Mouse (Mus musculus) hindbrain, embryonic 13.5 days (tissue): ENCODE results near the gene Ispd. TPM values are rescaled to one million over a fixed set of nuclear protein-coding genes. Genes with fewer than 3 reads are reported as not detected.

Experiments
- ATAC-seq: fragments of 200-750 bp; cut with Nextera tagmentation; 2 replicates; pipeline ENCODE4 v1.8.0; 2017; ENCODE audit warnings: moderate TSS enrichment; ENCODE audit not compliant: low FRiP score
- H3K27ac ChIP-seq: fragments of 300-500 bp; sonication (generic); 2 replicates; pipeline ENCODE4 v1.5.1; 2015; ENCODE audit warnings: inconsistent platforms, mild to moderate bottlenecking, moderate library complexity
- H3K27me3 ChIP-seq: fragments of 300-500 bp; sonication (generic); 2 replicates; pipeline ENCODE4 v1.6.1; 2015; ENCODE audit warnings: mild to moderate bottlenecking, inconsistent platforms
- H3K36me3 ChIP-seq: fragments of 300-500 bp; sonication (generic); 2 replicates; pipeline ENCODE4 v1.6.1; 2015; ENCODE audit warnings: mild to moderate bottlenecking, inconsistent platforms
- H3K4me1 ChIP-seq: fragments of 300-500 bp; sonication (generic); replicated peaks from 2 replicates; pipeline ENCODE4 v1.6.1; 2015; ENCODE audit warnings: inconsistent platforms
- H3K4me2 ChIP-seq: fragments of 300-500 bp; sonication (generic); 2 replicates; pipeline ENCODE4 v1.6.1; 2015; ENCODE audit warnings: inconsistent platforms, mild to moderate bottlenecking, moderate library complexity
- H3K4me3 ChIP-seq: fragments of 300-500 bp; sonication (generic); 2 replicates; pipeline ENCODE4 v1.5.1; 2015; ENCODE audit warnings: mild to moderate bottlenecking, inconsistent platforms
- H3K9ac ChIP-seq: fragments of 300-500 bp; sonication (generic); 2 replicates; pipeline ENCODE4 v1.6.1; 2015; ENCODE audit warnings: mild to moderate bottlenecking, inconsistent platforms
- H3K9me3 ChIP-seq: fragments of 300-500 bp; sonication (generic); 2 replicates; pipeline ENCODE4 v1.6.1; 2016; ENCODE audit warnings: inconsistent platforms
- WGBS: fragments of 180-500 bp; shearing (Covaris S2); methylation state at CpG from one replicate; pipeline ENCODE4 v1.1.7; 2015; 5-methylcytosine and 5-hydroxymethylcytosine counted together
- polyA plus RNA-seq: library from polyadenylated mRNA; unstranded; fragments of >200 nt; fragmentation: Nextera tagmentation; extraction: Ambion mirVana; gene quantifications from 2 replicates; pipeline ENCODE4 v1.2.1, GENCODE M21; 2015

The Ispd gene
- polyA plus RNA-seq, 1 experiment from 2014 or later = 12.6 TPM

DNA sequence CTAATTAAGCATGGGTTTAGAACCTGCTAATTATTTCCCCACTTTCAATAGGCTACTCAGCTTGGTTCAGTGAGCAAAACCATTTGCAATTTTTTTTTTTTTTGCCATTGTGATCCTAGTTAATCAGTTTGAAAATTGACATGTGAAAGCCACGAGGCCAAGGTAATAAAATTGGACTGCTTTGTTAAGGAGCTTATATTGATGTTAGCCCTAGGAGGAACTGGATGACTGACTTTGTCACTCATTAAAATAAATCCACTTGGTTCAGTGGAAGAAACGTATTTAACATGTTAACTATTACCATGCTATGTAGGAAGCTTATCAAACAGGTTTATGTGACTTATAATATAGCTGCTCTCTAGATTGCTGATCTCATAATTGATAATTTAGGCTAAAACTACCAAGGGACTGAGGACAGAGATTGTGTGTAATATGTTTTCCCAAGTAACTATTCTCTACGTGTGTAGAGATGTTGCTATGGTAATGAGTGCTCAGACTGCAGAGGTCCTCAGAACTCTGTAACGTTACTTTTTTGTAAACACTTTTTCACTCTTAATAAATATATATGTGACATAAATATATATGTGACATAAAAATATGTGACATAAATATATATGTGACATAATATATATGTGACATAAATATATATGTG lies 150.3 kb downstream of the Ispd start:
- Histone ChIP-seq H3K4me3 (no peak overlapping the region), H3K27ac (no peak overlapping the region), H3K9ac (no peak overlapping the region), H3K36me3 (no peaks in the 10 kb centered on the region), H3K4me2 (no peak overlapping the region), H3K27me3 (no peaks in the 10 kb centered on the region), H3K4me1 (no peaks in the 10 kb centered on the region), H3K9me3 (no peaks in the 10 kb centered on the region)
- 59% methylated on average over 4 of the region's 4 CpGs for WGBS
- ATAC-seq = no peak

DNA sequence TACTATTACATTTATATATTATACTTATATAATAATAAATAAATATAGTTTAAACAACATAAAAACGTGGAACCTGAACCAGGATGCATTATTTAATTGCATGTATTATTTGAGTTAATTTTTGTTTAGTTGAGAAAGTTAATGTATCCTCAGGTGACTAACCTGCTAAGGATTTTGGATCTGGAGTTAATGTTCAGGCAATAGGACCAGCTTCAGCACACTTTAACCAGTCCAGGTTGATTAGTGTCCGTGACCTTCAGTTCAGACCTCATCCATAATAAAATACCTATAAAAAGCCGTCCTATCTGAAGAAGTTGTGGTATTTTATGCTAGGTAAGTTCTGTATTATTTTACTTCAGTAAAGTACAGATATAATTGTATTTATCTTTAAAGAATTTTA lies 151.3 kb downstream of the Ispd start:
- Histone ChIP-seq H3K27ac (no peak overlapping the region), H3K27me3 (no peaks in the 10 kb centered on the region), H3K4me3 (no peak overlapping the region), H3K4me1 (no peaks in the 10 kb centered on the region), H3K9me3 (no peaks in the 10 kb centered on the region), H3K9ac (no peak overlapping the region), H3K4me2 (no peak overlapping the region), H3K36me3 (no peaks in the 10 kb centered on the region)
- no peak for ATAC-seq
- 93% methylated on average over 3 of the region's 3 CpGs for WGBS

DNA sequence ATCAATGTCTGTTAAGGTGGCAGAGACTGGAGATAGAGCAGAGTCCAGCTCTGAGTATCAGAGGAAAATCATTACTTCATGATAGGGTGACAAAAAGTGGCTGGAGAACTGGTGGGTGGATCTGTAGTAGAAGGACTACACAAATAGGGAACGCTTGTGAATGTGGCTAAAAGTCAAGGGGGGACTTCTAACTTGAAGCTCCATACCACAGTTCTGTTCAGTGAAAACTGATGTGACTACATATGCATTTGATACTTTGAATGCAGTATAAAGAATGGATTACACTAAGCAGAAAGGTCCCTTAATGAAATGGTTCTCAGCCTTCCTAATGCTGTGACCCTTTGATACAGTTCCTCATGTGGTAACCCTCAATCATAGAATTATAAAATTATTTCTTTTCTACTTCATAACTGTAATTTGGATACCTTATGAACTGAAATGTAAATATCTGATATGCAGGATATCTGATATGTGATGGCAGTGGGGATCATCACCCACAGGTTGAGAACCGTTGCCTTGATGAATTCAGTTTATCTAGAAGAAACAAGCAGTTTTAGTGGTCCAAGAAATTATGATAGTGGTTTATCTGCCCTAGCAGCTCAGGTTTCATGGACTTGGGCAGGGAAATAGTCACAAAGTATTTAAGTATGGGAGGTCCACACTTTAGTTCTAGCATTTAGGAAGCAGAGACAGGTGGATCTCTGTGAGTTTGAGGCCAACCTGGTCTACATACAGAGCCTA lies 152.1 kb downstream of the Ispd start:
- WGBS = 95% methylated on average over 2 of the region's 2 CpGs
- H3K4me2 ChIP-seq = no peak overlapping the region
- no peak for ATAC-seq

DNA sequence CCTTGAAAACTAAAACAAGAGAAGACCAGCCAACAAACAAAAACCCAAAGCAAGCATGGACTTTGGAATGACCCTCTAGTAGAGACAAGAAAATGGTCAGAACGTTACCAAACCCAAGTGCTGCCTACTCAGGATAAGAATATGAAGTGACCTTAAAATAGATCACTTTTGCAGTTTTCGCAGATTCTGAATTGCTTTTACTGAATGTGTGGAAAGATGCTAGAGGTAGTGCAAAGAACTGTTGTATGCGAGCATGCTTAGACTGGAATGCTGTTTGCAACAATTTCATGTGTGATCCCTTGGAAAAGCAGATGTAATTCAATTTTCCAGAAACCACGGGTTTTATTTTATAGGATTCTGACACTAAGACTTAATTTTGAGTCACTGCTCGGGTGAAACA lies 153.3 kb downstream of the Ispd start:
- no peak overlapping the region for H3K4me3 ChIP-seq
- no peaks in the 10 kb centered on the region for H3K9me3 ChIP-seq
- H3K27me3 ChIP-seq = no peaks in the 10 kb centered on the region
- H3K4me2 ChIP-seq = no peak overlapping the region
- no peaks in the 10 kb centered on the region for H3K36me3 ChIP-seq
- no peaks in the 10 kb centered on the region for H3K4me1 ChIP-seq
- ATAC-seq = no peak
- no peak overlapping the region for H3K27ac ChIP-seq
- H3K9ac ChIP-seq = no peak overlapping the region
- WGBS = 97% methylated on average over 5 of the region's 5 CpGs

More for the DNA sequence above, 152.1 kb downstream of the Ispd start:
- Histone ChIP-seq H3K27me3 (no peaks in the 10 kb centered on the region), H3K4me3 (no peak overlapping the region), H3K4me1 (no peaks in the 10 kb centered on the region), H3K36me3 (no peaks in the 10 kb centered on the region), H3K27ac (no peak overlapping the region), H3K9me3 (no peaks in the 10 kb centered on the region), H3K9ac (no peak overlapping the region)

DNA sequence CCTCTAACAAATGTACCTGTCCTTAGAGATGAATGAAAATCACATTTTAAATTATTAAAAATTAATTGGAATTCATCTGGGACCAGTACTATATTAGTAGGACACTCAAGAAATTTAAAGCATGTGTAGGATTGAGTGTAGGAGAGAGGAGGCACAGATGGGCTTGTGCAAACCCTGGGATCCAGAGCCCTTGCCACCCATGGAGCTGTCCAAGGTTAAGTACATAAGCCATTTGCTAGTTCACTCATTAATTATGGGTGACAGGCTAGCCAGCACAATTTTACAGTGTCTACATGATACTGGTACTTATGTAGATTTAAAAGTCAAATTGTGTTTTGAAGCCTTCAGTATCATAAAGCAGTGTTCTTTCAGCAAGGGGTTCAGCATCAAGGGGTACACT lies 164.1 kb downstream of the Ispd start:
- H3K9ac ChIP-seq = no peak overlapping the region
- no peak overlapping the region for H3K27ac ChIP-seq

DNA sequence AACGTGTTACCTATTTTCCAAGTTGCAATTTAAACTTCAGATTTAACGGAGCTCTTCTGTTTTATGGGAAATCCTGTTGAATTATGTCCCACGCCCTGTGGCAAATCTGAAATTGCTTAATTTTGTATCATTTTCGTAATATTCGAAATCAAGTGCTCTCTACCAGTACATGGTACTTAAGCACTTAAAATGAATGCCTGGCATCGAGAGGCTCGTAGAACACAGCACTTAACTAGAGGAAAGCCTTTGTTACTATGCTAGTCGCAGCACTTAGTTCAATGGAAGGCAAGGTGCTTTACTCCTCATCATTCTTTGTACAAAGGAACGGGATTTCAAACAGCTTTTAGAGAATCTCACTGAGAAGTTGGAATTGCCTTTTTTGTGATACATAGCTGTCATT lies 168.2 kb downstream of the Ispd start:
- WGBS = 92% methylated on average over 9 of the region's 9 CpGs
- Histone ChIP-seq H3K36me3 (no peaks in the 10 kb centered on the region), H3K4me2 (no peak overlapping the region), H3K9ac (no peak overlapping the region), H3K27me3 (no peaks in the 10 kb centered on the region), H3K4me1 (no peaks in the 10 kb centered on the region), H3K27ac (no peak overlapping the region), H3K4me3 (no peak overlapping the region), H3K9me3 (no peaks in the 10 kb centered on the region)
- ATAC-seq = no peak

More for the DNA sequence above, 164.1 kb downstream of the Ispd start:
- no peak overlapping the region for H3K4me3 ChIP-seq
- ATAC-seq = no peak
- no peaks in the 10 kb centered on the region for H3K27me3 ChIP-seq
- H3K4me1 ChIP-seq = no peaks in the 10 kb centered on the region
- no peaks in the 10 kb centered on the region for H3K36me3 ChIP-seq
- no peak overlapping the region for H3K4me2 ChIP-seq
- no peaks in the 10 kb centered on the region for H3K9me3 ChIP-seq

DNA sequence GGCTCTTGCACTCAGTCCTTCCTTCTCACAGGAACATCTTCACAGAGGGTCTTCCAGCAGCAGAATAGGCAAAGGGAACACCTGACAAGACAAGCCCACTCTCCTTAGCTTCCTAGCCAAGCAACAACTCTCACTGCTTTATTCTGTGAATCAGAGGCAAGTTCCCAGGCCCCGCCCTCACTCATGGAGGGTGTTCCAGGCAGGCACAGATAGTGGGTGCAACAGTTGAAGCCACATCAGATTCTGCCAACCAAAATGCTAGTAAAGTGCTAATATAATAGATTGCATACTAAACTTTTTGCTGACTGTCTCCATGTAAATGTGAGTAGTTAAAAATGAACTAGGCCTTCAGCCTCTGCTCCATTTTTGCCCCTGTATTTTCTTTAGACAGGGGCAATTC lies 173.4 kb downstream of the Ispd start:
- ATAC-seq = no peak
- WGBS = 96% methylated on average over 1 of the region's 1 CpGs
- no peak overlapping the region for H3K4me3 ChIP-seq
- no peaks in the 10 kb centered on the region for H3K9me3 ChIP-seq
- no peak overlapping the region for H3K27ac ChIP-seq
- no peaks in the 10 kb centered on the region for H3K27me3 ChIP-seq
- H3K4me2 ChIP-seq = no peak overlapping the region
- no peaks in the 10 kb centered on the region for H3K4me1 ChIP-seq
- no peak overlapping the region for H3K9ac ChIP-seq
- H3K36me3 ChIP-seq = no peaks in the 10 kb centered on the region

DNA sequence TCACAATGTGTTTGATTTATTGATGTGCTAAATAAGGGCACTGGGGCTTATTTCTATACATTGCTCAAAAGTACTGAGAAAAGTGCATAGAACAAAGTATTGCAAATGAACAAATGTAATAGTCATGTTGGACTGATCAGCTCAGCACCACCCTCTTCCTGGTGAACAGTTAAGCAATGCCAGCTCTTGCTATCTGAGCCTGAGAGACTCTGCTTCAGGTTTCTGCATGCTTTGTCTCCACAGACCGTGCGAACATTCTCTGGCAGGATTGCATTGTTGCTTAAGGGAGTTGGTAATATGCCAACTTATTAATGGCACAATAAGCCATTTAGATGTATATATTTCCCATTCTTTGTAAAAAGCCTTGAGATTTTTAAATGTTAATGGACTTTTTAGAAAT lies 182.9 kb downstream of the Ispd start:
- 64% methylated on average over 2 of the region's 2 CpGs for WGBS
- H3K27me3 ChIP-seq = no peaks in the 10 kb centered on the region

DNA sequence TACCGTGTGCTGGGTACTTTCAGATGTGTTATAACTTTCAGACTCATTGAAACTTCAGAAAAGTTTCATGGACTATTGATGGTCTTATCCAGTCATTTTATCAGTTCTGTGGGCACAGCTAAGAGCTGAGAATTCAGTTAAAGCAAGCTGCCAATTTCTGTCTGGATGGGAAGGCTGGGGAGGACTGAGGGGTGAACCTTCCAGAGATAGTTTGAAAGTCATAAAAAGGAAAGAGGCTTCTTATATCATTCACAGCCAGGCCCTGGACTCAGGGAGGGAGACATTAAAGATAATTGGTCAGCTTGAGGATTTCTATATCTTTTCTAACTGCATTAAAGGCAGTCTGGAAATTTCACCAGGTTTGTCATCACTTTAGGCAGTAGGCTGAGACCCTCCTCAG lies 185.7 kb downstream of the Ispd start:
- Histone ChIP-seq H3K27ac (no peak overlapping the region), H3K4me1 (no peaks in the 10 kb centered on the region), H3K9me3 (no peaks in the 10 kb centered on the region), H3K4me2 (no peak overlapping the region), H3K36me3 (no peaks in the 10 kb centered on the region), H3K9ac (no peak overlapping the region), H3K4me3 (no peak overlapping the region), H3K27me3 (no peaks in the 10 kb centered on the region)
- WGBS = 90% methylated on average over 1 of the region's 1 CpGs
- ATAC-seq = no peak

More for the DNA sequence above, 182.9 kb downstream of the Ispd start:
- H3K4me1 ChIP-seq = no peaks in the 10 kb centered on the region
- no peak overlapping the region for H3K27ac ChIP-seq
- H3K4me3 ChIP-seq = no peak overlapping the region
- no peak for ATAC-seq
- no peak overlapping the region for H3K9ac ChIP-seq
- no peak overlapping the region for H3K4me2 ChIP-seq
- no peaks in the 10 kb centered on the region for H3K36me3 ChIP-seq
- H3K9me3 ChIP-seq = no peaks in the 10 kb centered on the region

DNA sequence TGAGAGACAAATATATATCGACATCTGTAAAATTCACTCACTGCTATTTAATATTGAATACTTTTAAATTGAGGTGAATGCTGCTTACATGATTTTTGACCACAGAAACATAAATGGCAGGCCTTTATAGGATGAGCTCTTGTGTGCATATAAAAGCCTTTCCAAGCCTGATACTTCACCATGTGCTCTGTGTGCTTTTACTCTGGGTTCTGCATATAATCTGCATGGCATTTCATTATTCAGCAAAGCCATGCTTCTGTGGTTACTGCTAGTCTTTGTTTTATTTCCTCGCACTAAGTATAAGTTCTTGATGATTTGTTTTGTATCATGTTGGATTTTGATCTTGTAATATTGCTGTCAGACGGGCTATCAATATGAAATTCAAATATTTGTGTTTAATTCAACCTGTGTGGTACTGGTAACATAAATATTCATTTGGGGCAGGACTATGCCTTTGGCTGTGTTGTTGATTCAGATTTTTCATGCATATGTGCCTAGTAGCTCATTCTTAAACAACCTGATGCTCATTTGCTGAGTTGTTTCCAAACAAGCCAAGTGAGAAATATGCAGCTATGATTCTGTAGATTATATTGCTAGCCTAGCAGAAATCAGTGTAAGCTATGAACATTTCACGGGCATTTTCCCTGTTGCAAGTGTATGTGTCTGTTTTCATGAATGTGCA lies 189.3 kb downstream of the Ispd start:
- no peaks in the 10 kb centered on the region for H3K27me3 ChIP-seq
- H3K9ac ChIP-seq = no peak overlapping the region
- H3K36me3 ChIP-seq = no peaks in the 10 kb centered on the region
- no peak overlapping the region for H3K4me3 ChIP-seq
- no peak overlapping the region for H3K4me2 ChIP-seq
- H3K9me3 ChIP-seq = no peaks in the 10 kb centered on the region
- no peak for ATAC-seq
- 90% methylated on average over 4 of the region's 4 CpGs for WGBS
- no peak overlapping the region for H3K27ac ChIP-seq
- no peaks in the 10 kb centered on the region for H3K4me1 ChIP-seq

DNA sequence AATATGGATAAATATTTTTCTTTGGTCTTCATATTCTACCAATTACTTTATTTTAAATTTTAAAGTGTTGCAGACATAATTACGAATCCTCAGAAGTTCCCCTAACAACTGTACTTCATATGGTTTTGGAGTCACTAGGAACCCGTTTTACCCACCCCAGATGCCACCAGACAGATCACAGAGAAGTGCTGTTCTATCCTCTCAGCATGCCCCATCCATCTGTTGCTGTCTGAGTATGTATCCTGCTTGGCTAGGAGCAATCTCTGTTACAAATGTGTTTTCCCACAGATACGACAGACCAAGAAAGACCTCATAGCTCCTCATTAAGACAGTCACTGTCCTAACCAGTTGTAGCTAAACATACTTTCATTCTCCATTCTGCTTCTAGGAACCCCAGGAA lies 203.6 kb downstream of the Ispd start:
- H3K27me3 ChIP-seq = no peaks in the 10 kb centered on the region
- no peak overlapping the region for H3K9ac ChIP-seq
- no peak overlapping the region for H3K4me2 ChIP-seq
- H3K36me3 ChIP-seq = no peaks in the 10 kb centered on the region
- no peaks in the 10 kb centered on the region for H3K9me3 ChIP-seq
- H3K27ac ChIP-seq = no peak overlapping the region
- ATAC-seq = no peak
- WGBS = 79% methylated on average over 3 of the region's 3 CpGs
- H3K4me3 ChIP-seq = no peak overlapping the region
- no peaks in the 10 kb centered on the region for H3K4me1 ChIP-seq

DNA sequence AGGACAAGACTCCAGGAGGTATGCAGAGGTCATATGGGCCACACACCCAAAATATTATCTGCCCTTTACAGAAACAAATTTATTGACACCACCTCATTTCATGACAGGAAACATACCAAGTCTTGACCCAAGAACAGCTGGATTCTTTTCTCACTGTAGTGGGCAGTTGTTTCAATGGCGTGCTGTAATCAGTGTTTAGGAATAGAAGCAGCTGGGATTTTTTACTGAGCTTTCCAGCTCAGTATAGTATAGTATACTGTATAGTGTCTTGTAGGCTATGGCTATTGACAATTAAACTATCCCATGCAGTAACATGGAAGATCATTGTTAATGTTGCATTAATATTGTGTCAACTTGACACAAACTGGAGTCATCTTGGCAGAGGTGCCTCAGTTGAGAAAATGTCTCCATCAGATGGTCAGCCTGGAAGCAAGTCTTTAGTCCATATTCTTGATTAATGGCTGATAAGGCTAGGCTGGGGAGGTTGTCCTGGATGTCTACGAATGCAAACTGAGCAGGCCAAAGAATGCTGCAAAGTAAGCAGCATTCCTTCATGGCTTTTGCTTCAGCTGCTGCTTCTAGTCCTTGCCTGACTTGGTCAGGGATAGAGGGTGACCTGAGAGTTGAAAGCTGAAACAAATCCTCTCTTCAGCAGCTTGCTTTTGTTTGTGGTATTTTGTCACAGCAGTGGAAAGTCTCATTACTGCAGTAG lies 216.4 kb downstream of the Ispd start:
- 80% methylated on average over 2 of the region's 2 CpGs for WGBS
- H3K4me1 ChIP-seq = no peaks in the 10 kb centered on the region
- no peak overlapping the region for H3K9ac ChIP-seq
- no peaks in the 10 kb centered on the region for H3K9me3 ChIP-seq
- H3K4me2 ChIP-seq = no peak overlapping the region
- H3K36me3 ChIP-seq = no peaks in the 10 kb centered on the region
- H3K4me3 ChIP-seq = no peak overlapping the region
- H3K27me3 ChIP-seq = no peaks in the 10 kb centered on the region
- ATAC-seq = no peak
- H3K27ac ChIP-seq = no peak overlapping the region
